Mouse (Mus musculus): ENCODE data around the gene Tmbim6. TPM values are rescaled to one million over a fixed set of nuclear protein-coding genes. Genes with fewer than 3 reads are reported as not detected.

Tmbim6 gene
- 372 TPM for polyA plus RNA-seq (2012; fragmentation: generic; extraction: Trizol)
- long read RNA-seq, experiment 1, transcript Tmbim6-202 (10 exons, 944 nt) = minor isoform, 15 of 368 reads
- long read RNA-seq, experiment 1, transcript Tmbim6-201 (10 exons, 2,452 nt) = major isoform, 234 of 368 reads
- long read RNA-seq, experiment 1, partial matches to known transcripts = 39 of 368 reads
- long read RNA-seq, experiment 1, other reads (novel, unspliced or antisense) = 73 of 368 reads
- long read RNA-seq, experiment 2, transcript Tmbim6-205 (11 exons, 871 nt) = minor isoform, 11 of 1,032 reads
- long read RNA-seq, experiment 2, transcript Tmbim6-201 (10 exons, 2,452 nt) = major isoform, 881 of 1,032 reads
- long read RNA-seq, experiment 2, transcript Tmbim6-206 (11 exons, 1,148 nt) = minor isoform, 6 of 1,032 reads
- long read RNA-seq, experiment 2, transcript Tmbim6-202 (10 exons, 944 nt) = minor isoform, 53 of 1,032 reads
- long read RNA-seq, experiment 2, partial matches to known transcripts = 42 of 1,032 reads
- long read RNA-seq, experiment 2, other reads (novel, unspliced or antisense) = 32 of 1,032 reads

DNA sequence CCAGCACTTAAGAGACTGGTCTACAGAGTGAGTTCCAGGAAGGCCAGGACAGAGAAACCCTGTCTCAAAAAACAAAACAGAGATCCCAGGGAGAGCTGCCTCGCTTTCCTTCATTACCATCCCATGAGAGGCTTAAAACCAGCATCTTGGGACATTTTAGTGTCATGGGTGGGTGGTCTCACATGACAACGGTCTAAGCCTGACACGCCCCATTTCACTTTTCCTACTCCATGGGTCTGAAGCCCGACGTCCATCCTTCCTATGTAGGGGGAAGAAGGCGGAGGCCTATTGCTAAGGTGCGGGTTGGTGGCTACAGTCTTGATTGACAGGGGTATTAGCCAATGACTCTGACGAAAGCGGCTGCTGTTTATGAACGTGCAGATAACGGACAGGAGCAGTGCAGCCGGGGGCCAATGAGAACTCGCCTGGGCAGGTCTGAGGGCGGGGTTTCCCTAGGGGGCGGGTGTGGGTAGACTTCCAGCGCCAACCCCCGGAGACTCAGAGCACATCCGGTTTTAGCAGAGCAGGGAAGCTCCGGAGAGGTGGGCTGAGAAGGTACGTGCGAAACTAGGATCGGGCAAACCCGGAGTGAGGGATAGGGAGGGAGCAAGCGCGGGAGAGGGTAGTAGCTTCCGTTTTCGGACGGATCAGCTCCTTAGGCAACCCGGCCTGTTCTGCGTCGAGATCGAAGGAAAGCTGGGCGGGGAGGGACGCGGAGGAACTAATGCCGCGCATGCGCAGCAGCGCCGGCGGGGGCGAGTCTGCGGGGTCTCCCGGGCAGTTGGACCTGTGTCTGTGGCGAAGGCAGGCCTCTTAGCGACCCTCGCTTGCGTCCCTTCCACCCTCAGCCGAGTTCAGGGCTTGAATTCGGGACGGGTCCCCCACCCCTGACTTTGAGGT is at the start of gene Tmbim6:
Tmbim6 (plus strand) TSS at position 397 of the 900 bp plus-strand sequence.
- Histone ChIP-seq H3K27me3 (ENCODE audit: control insufficient read depth, insufficient read depth, insufficient read length) (no peaks in the 10 kb centered on the region), H3K79me2 (ENCODE audit: control insufficient read depth, insufficient read depth) (peaks cover 50% of the 10 kb centered on the region), H3K79me3 (ENCODE audit: low read depth) (peaks cover 48% of the 10 kb centered on the region), H3ac (ENCODE audit: control insufficient read depth, insufficient read length, low read depth) (peak within 1 kb of the TSS; percentile 74), H3K4me3 (ENCODE audit: insufficient read depth, poor library complexity, severe bottlenecking) (peak within 1 kb of the TSS; percentile 100), H3K36me3 (ENCODE audit: control insufficient read depth, insufficient read depth) (no peaks in the 10 kb centered on the region)
- TF ChIP-seq MYOD1 (IDR thresholded peaks at IDR 0.05; ENCODE audit: control insufficient read depth, insufficient read length, low read depth) (no peak), MAX (IDR thresholded peaks at IDR 0.05) (peak; percentile 57)

DNA sequence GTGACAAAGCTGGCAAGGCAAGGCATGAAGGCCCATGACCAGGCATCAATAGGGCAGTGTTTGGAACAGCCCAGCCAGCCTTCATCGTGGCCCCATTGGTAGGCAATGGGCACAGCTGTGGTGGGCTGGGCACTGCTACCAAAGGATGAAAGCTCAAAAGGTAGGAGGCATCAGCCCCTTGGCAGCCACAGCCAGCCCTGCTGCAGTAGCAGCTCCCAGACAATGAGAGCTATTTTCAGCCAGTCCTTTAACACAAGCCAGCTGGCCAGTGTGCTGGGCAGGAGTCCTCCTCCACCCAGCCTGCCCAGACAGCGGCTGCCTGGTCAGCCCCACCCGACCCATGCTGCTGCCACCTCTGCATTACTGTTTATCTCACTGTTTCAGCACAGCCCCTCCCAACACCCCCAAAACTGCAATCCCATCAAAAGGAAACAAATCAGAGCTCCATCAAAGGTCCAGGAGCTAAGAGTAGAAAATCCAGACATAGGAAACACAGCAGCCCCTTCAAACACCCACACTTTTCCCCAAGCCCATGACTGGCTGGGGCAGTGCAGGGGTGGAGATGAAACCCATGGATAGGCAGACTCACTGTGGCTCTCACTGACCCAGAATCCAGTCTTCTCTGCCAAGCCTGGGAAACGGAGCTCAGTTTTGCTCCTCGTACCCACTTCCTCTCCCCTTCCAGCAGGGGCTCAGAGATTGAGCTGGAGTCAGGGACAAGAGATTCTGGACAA is 49.1 kb upstream of the Tmbim6 start:
- TF ChIP-seq MAX (IDR thresholded peaks at IDR 0.05) = peak; percentile 41
- no peak for TF ChIP-seq CEBPB (IDR thresholded peaks at IDR 0.05; ENCODE audit: low read depth)
- Histone ChIP-seq H3ac (ENCODE audit: control insufficient read depth, insufficient read length, low read depth) (peak overlapping the region; percentile 4), H3K79me3 (ENCODE audit: low read depth) (peaks cover 61% of the 10 kb centered on the region), H3K4me3 (ENCODE audit: insufficient read depth, poor library complexity, severe bottlenecking) (no peak overlapping the region), H3K27me3 (ENCODE audit: control insufficient read depth, insufficient read depth, insufficient read length) (no peaks in the 10 kb centered on the region), H3K79me2 (ENCODE audit: control insufficient read depth, insufficient read depth) (peaks cover 99% of the 10 kb centered on the region), H3K36me3 (ENCODE audit: control insufficient read depth, insufficient read depth) (peaks cover under 1% of the 10 kb centered on the region)

DNA sequence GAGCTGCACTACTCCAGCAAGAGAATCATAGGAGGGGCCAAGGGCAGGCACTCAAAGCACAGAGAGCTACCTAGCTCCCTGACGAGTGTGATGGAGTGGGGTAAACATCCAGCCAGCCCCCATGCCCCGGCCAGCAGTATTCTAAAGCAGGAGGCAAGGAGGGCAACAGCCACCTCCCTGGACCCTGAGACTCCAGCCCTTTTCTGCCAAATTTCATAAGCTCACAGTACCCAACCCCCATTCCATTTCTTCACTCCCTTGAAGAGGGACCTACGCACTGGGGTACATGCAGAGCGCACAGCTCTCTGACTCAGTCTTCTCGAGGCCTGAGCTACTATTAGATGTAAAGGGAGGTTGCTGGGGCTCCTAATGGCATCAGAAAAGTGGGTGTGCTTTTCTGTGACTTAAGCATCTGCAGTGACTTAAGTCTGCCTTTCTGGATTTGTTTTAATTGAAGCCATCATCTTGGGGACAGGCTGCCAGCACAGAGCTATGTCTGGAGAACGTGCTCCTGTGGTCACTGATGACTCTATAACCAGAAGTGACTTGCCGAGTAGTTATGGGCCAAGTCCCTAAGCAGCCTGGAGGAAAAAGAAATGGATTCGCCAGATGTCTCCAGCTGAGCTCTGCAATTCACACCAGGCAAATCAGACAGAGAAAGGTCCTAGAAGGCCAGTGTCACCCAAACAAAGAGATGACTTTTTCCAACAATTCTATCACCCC is 48.4 kb upstream of the Tmbim6 start:
- peaks cover 61% of the 10 kb centered on the region for H3K79me3 ChIP-seq (ENCODE audit: low read depth)
- H3K4me3 ChIP-seq (ENCODE audit: insufficient read depth, poor library complexity, severe bottlenecking) = no peak overlapping the region
- H3ac ChIP-seq (ENCODE audit: control insufficient read depth, insufficient read length, low read depth) = no peak overlapping the region
- H3K79me2 ChIP-seq (ENCODE audit: control insufficient read depth, insufficient read depth) = peaks cover 99% of the 10 kb centered on the region
- peak; percentile 74 for TF ChIP-seq MAX (IDR thresholded peaks at IDR 0.05)
- no peak for TF ChIP-seq MYOD1 (IDR thresholded peaks at IDR 0.05; ENCODE audit: control insufficient read depth, insufficient read length, low read depth)
- H3K36me3 ChIP-seq (ENCODE audit: control insufficient read depth, insufficient read depth) = peaks cover 2% of the 10 kb centered on the region
- H3K27me3 ChIP-seq (ENCODE audit: control insufficient read depth, insufficient read depth, insufficient read length) = no peaks in the 10 kb centered on the region

DNA sequence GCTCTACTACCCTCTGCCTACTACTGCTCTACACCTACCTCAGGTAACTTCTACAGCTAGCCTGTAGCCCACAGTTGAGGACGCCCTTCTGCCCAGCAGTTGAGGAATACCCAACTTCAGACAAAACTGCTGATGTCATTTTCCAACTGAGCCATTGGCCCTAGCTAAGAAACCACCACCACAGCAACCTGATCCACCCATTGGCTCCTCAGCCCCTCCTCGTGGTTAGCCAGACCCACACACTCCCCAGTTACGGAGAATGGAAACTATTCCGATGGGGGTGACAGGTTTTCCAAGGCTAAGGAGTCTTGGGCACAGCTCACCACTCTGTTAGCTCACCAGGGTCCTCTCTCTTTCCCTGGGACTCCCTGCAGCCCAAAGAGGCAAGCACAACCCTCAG is 47.7 kb upstream of the Tmbim6 start:
- Histone ChIP-seq H3ac (ENCODE audit: control insufficient read depth, insufficient read length, low read depth) (peak overlapping the region; percentile 1), H3K4me3 (ENCODE audit: insufficient read depth, poor library complexity, severe bottlenecking) (no peak overlapping the region), H3K79me2 (ENCODE audit: control insufficient read depth, insufficient read depth) (peaks cover 99% of the 10 kb centered on the region), H3K36me3 (ENCODE audit: control insufficient read depth, insufficient read depth) (peaks cover 3% of the 10 kb centered on the region), H3K79me3 (ENCODE audit: low read depth) (peaks cover 63% of the 10 kb centered on the region), H3K27me3 (ENCODE audit: control insufficient read depth, insufficient read depth, insufficient read length) (no peaks in the 10 kb centered on the region)
- TF ChIP-seq FOSL1 (IDR thresholded peaks at IDR 0.05; ENCODE audit: insufficient read depth, low read length, poor library complexity, severe bottlenecking) (no peak), MAX (IDR thresholded peaks at IDR 0.05) (peak; percentile 82), USF1 (IDR thresholded peaks at IDR 0.05; ENCODE audit: low read depth) (peak; percentile 37), CTCF (IDR thresholded peaks at IDR 0.05; ENCODE audit: control insufficient read depth, insufficient read depth, insufficient read length) (peak; percentile 0), MYOD1 (IDR thresholded peaks at IDR 0.05; ENCODE audit: control insufficient read depth, insufficient read length, low read depth) (peak; percentile 2)

DNA sequence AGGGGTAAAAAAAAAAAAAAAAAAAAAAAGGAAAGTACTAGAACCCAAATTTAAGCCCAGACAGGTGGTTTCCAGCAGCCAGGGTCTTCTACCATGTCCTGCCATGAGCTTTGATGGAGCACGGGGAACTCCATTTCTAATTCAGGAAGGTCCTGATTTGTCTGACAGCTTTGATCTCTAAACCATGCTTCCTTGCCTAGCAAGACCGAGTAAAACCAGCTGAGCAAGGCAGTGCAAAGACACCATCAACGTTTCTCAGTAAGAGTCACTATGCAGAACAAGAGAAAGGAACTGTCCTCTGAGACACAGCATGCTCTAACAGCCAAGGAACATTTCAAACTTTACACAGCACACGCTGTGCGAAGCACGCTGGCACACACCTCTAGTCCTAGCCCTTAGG is 41.1 kb upstream of the Tmbim6 start:
- peaks cover 79% of the 10 kb centered on the region for H3K79me3 ChIP-seq (ENCODE audit: low read depth)
- peak overlapping the region; percentile 0 for H3ac ChIP-seq (ENCODE audit: control insufficient read depth, insufficient read length, low read depth)
- TF ChIP-seq CTCF (IDR thresholded peaks at IDR 0.05; ENCODE audit: control insufficient read depth, insufficient read depth, insufficient read length) (no peak), USF1 (IDR thresholded peaks at IDR 0.05; ENCODE audit: low read depth) (no peak), FOSL1 (IDR thresholded peaks at IDR 0.05; ENCODE audit: insufficient read depth, low read length, poor library complexity, severe bottlenecking) (no peak), MAX (IDR thresholded peaks at IDR 0.05) (no peak), MYOD1 (IDR thresholded peaks at IDR 0.05; ENCODE audit: control insufficient read depth, insufficient read length, low read depth) (no peak), CEBPB (IDR thresholded peaks at IDR 0.05; ENCODE audit: low read depth) (no peak), MYOG (IDR thresholded peaks at IDR 0.05; ENCODE audit: control insufficient read depth, extremely low read depth, insufficient read length) (no peak)
- no peak overlapping the region for H3K4me3 ChIP-seq (ENCODE audit: insufficient read depth, poor library complexity, severe bottlenecking)
- H3K79me2 ChIP-seq (ENCODE audit: control insufficient read depth, insufficient read depth) = peaks cover 96% of the 10 kb centered on the region
- H3K36me3 ChIP-seq (ENCODE audit: control insufficient read depth, insufficient read depth) = peaks cover 3% of the 10 kb centered on the region
- no peaks in the 10 kb centered on the region for H3K27me3 ChIP-seq (ENCODE audit: control insufficient read depth, insufficient read depth, insufficient read length)
